Mouse (Mus musculus) layer of hippocampus, adult 9-11 months (tissue): ENCODE data around the gene Efna4.

ENCODE experiments used
- DNase-seq: peaks from one replicate; pipeline ENCODE4 v3.0.0; 2022

Gene Efna4

GRCm38 (mm10) chr3:89328623-89329022, 9.2 kb downstream of the Efna4 start:
- no peak for DNase-seq

DNA sequence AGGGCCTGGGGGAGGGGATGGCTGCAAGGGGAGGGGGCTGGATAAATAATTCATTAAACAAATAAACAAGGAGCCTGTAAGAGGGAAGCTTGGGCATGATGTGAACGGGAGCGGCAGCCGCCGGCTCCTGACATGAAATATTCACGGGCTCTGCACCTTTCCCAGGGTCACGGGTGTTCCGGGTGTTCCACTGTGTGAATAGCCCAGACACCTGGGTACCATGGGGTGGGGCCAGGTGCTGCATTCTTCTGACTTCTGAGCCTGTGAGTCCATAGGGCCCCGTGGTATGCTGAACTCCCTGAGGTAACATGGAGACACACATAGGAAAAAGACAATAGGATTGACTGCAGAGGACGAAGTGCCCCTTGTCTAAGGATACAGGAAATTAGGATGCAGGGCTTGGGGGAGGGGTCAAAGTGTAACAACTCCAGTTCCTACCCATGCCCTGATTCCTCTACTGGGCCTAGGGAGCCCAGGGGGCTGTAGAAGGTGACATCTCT, 10.4 kb downstream of the Efna4 start:
- no peak for DNase-seq

DNA sequence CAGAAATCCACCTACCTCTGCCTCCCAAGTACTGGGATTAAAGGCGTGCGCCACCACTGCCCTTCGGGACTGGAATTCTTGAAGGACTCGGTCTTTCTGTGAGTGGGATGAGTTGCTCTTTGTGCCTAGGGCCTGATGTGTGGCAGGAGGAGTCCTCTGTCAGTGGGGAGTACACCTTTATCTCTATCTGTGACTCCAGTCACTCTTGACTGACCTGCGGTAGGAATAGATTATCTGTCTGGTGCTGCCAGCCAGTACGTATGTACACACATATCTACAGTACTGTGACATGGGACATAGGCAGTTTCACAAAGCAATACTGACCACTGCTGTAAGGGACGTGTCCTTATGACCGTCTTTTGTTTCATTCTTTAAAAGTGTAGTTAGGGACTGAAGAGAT, 11.9 kb downstream of the Efna4 start:
- no peak for DNase-seq

DNA sequence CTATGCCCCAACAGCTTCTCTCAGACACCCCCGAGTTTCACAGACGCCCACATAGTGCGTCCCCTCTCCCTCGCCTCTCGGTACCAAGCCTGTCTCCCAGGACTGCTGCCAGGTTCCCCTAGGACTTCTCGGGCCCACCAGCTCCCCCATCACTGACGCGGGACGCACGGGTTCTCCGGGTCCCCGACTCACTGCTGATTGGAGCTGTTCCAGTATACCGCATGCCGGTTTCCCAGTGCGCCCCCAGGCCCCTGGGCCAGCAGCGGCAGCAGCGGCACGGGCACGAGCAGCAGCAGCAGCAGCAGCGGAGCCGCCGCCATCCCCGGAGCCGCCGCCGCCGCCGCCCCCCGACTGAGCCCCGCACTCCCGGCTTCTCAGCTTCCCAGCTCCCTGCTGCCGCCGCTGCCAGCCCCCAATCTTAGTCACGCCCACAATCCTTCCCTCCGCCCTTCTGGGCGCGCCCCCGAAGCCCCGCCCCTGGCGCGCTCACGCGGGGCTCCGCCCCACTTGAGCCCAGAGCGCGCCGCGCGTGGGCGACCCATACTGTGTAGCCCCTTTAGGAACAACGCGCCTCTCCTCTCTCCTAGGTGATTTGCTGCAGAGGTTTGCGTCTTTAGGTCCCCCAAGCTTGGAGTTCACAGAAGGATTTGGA, 15.2 kb downstream of the Efna4 start, which contains the start of gene Efna3:
Gene Efna3, minus strand, starts transcription at position 452 of the 652 bp plus-strand sequence.
- DNase-seq: peak; percentile 90

- no peak for DNase-seq
Observed at GRCm38 (mm10) chr3:89322131-89322500, 15.7 kb downstream of the Efna4 start.

- DNase-seq: no peak
Observed at GRCm38 (mm10) chr3:89321183-89322130, 16.4 kb downstream of the Efna4 start.

DNA sequence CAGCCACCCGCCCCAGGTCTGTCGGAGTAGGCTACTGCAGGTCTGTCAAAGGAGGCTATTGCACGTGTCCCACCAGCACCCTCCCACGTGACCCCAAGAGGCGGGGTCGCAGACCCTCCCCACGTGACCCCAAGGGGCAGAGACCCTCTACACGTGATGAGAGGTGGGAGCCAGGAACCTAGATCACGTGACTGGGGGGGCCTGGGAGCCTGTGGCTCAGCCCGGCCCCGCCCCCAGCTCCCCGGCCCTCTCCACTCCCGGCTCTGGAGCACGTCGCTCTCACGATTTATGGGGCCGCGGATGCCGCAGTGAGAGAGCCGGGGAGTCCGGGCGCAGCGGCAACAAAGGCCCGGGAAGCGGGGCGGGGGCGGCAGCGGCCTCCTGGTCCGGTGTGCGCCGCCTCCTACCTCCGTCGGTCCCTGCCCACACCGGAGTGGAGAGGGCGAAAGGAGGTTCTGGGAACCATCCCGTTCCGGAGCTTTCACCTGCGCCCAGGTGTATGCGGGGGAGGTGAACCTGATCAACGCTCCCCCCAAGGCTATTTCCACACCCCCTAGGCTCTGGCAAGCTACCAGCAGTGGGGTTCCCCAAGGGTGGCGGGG, 17.1 kb downstream of the Efna4 start:
- DNase-seq: peak; percentile 59

DNA sequence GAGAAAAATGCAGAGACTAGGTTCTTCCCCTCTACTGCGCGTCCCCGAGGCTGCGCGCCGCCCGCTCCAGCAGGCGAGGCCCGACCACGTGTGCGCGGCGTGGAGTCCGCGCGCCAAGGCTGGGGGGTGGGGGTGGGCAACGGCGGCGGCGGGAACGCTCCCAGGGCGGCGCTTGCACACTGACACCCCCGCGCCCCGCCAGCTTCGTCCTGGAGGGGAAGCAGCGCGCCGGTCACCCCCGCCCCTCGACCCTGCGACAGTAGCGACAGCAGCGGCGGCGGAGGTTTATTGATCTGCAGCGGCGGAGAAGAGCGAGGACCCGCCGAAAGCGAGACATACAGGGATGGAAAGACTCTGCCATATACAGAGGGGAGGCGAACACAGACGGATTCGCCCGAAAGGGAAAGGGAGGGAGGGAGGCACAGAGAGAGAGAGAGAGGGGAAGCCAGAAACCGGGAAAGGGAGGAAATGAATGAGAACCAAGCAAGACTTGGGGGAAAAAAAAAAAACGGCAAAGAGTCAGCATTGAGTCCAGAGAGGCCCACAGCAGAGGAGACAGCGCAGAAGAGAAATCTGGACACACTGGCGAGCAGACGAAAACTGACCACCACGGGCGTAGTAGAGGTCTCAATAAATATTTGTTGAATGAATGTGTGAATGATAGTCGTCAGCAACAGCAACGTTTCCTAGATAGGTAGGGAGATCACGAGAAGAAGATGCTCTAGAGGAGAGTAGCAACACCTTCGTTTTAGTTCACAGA, 18.1 kb downstream of the Efna4 start:
- no peak for DNase-seq

- DNase-seq: no peak
Observed at GRCm38 (mm10) chr3:89318971-89319590, 18.7 kb downstream of the Efna4 start.

DNA sequence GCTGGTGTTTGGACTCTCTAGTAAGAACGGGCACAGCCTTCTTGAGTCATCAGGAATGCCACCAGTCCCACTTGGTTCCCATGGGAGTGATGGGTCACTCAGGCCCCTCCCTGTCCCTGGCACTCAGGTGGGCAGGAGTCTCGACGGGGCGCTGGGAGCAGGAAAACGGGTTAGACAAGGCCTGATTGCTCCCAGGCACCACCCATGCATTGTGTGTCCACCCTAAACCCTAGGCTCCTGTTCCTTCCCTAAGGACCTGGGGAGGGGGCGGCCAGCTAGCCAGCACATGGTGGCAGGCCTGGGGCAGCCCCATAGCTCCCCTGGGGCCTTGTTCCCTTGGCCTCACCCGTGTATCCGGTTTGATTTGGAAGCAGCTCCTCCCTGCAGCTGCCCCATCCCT, 19.5 kb downstream of the Efna4 start:
- no peak for DNase-seq

DNA sequence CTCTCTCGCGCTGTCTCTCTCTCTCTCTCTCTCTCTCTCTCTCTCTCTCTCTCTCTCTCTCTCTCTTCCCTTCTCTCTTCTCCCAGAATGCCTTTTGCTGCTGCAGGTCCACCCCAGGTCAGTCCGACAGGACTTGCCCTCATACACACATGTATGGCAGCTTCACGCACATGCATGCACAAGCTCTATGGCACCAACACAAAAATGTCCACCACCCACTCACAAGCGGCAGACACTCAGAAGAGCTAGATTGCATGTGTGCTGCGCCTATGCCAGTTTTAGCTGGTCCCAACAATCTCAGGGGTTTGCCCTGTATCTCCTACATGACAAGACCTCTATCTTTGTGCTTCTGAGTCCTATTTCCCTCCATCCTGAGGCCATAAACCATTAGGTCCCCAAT, 20.6 kb downstream of the Efna4 start:
- no peak for DNase-seq

- DNase-seq: peak; percentile 86
Observed at GRCm38 (mm10) chr3:89316833-89317232, 21.0 kb downstream of the Efna4 start.

DNA sequence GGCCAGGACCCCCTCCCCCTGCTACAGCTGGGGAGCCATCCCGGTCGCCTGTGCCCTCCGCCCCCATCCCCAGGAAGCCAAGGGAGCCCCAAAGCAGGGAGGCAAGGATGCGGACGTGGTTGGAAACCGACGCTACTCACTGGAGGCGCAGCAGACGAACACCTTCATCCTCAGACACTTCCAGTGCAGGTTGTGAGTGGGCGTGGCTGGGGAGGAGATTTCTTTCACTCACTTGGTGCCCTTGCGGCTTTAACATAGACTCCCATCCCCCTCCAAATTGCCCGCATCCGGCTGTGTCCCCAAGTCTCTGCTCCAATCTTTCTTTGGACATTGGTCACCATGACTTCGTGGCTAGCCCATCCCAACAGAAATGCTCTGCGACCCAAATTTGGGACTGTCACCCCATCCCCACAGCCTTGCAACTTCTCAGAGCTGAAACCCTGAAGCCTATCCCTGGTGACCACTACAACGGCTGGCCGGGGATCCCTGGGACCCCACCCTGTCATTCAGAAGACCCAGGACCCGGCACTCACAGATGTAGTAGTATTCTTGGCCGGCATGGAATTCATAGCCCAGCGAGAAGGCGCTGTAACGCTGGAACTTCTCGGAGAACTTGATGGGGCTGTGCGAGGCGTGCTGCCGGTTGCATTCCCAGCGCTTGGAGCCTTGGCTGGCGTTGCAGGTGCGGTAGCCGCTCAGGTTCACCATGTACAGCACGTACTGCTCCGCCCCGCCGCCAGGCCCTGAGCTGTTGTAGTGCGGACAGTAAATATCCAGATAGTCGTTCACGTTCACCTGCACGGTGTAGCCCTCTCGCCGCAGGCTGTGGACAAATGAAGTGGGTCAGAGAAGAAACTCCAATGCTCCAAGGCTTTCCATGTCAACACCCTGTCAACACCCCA, 21.6 kb downstream of the Efna4 start:
- DNase-seq: no peak

GRCm38 (mm10) chr3:89315195-89315929, 22.5 kb downstream of the Efna4 start:
- DNase-seq: peak; percentile 75

DNA sequence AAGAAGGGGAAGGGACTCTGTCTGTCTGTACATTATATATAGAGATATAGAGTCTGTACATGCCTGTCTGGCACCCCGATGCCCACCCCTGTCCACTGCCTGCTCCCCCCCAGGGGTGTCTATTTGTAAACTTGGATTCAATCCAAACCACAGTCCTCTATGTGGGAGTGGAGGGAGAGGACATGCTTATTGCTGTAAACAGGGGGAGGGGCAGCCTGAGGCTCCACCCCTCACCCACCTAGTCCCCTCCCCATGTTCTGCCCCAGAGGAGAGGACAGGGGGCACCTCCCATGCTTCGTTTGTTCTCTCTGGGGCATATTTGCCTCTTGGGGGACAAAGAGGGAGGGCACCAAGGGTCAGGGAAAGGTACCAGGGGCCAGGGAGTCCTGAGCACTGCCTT, 23.0 kb downstream of the Efna4 start:
- no peak for DNase-seq

DNA sequence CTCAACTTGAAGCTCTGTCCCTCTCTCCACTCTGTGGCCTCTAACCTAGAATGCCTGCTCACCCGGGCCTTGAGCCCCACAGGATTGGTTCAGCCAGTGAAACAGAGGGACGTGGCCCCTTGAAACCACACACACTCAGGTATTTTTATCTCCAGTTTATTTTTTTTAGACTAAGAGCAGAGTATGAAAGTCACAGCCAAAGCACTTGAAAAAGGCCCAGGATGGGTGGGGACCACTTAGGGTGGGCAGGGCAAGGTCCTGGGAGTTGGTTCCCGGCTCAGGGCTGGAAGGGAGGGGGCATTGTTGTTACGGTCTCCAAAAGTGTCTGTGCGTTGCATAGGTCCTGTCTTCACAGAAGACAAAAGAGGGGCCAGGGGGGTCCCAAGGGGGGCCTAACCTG, 23.5 kb downstream of the Efna4 start:
- DNase-seq: no peak

DNA sequence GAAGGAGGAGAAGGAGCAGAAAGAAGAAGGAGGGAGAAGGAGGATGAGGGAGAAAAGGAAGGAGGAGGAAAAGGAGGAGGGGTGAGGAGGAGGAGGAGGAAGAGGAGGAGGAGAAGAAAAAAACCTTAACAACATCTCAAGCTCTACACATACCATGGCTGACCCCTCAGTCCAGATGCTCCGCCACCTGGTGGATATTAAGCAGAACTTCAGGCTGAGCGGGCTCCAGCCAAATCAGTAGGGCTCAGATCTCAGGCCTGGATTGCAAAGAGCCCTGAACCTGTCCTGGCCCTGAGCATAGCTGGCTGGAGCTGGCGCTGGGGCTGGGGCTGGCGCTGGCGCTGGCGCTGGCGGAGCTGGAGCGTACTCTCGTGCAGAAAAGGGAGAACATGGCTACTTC, 29.7 kb downstream of the Efna4 start:
- DNase-seq: no peak

- DNase-seq: no peak
Observed at GRCm38 (mm10) chr3:89305551-89306325, 32.1 kb downstream of the Efna4 start.

- DNase-seq: no peak
Observed at GRCm38 (mm10) chr3:89305105-89305504, 32.7 kb downstream of the Efna4 start.

GRCm38 (mm10) chr3:89304440-89304839, 33.4 kb downstream of the Efna4 start:
- no peak for DNase-seq
